Mouse (Mus musculus) intestine, embryonic 15.5 days (tissue): ENCODE data around the gene Hbs1l. TPM values are rescaled to one million over a fixed set of nuclear protein-coding genes. Genes with fewer than 3 reads are reported as not detected.
A peak's percentile ranks its signal among the peaks of the same experiment; 100 is the strongest.

ENCODE experiments used
- ATAC-seq: fragments of 200-750 bp; cut with Nextera tagmentation; 2 replicates; pipeline ENCODE4 v1.8.0; 2017; ENCODE audit warnings: moderate TSS enrichment, moderate library complexity
- H3K27ac ChIP-seq: fragments of 300-500 bp; sonication (generic); 2 replicates; pipeline ENCODE4 v1.5.1; 2015; ENCODE audit warnings: mild to moderate bottlenecking, inconsistent platforms
- H3K27me3 ChIP-seq: fragments of 300-500 bp; sonication (generic); replicated peaks from 2 replicates; pipeline ENCODE4 v1.6.1; 2015; ENCODE audit warnings: inconsistent platforms
- H3K36me3 ChIP-seq: fragments of 300-500 bp; sonication (generic); 2 replicates; pipeline ENCODE4 v1.6.1; 2015; ENCODE audit warnings: inconsistent platforms
- H3K4me1 ChIP-seq: fragments of 300-500 bp; sonication (generic); replicated peaks from 2 replicates; pipeline ENCODE4 v1.6.1; 2015; ENCODE audit warnings: inconsistent platforms
- H3K4me2 ChIP-seq: fragments of 300-500 bp; sonication (generic); replicated peaks from 2 replicates; pipeline ENCODE4 v1.6.1; 2015; ENCODE audit warnings: mild to moderate bottlenecking, inconsistent platforms
- H3K4me3 ChIP-seq: fragments of 300-500 bp; sonication (generic); replicated peaks from 2 replicates; pipeline ENCODE4 v1.5.1; 2015; ENCODE audit warnings: inconsistent platforms
- H3K9ac ChIP-seq: fragments of 300-500 bp; sonication (generic); 2 replicates; pipeline ENCODE4 v1.6.1; 2015; ENCODE audit warnings: inconsistent platforms
- H3K9me3 ChIP-seq: fragments of 300-500 bp; sonication (generic); 2 replicates; pipeline ENCODE4 v1.6.1; 2016; ENCODE audit warnings: inconsistent platforms
- WGBS: fragments of 180-500 bp; shearing (Covaris S2); methylation state at CpG from one replicate; pipeline ENCODE4 v1.1.7; 2015; 5-methylcytosine and 5-hydroxymethylcytosine counted together
- polyA plus RNA-seq: library from polyadenylated mRNA; unstranded; fragments of >200 nt; fragmentation: Nextera tagmentation; extraction: Ambion mirVana; gene quantifications from 2 replicates; pipeline ENCODE4 v1.2.1, GENCODE M21; 2015

Gene Hbs1l
- polyA plus RNA-seq, 1 experiment from 2014 or later, result 83.0 TPM

- Histone ChIP-seq H3K4me1 (no peaks in the 10 kb centered on the region), H3K4me2 (no peak overlapping the region), H3K4me3 (no peak overlapping the region), H3K9ac (no peak overlapping the region), H3K27ac (no peak overlapping the region), H3K27me3 (no peaks in the 10 kb centered on the region), H3K36me3 (no peaks in the 10 kb centered on the region), H3K9me3 (no peaks in the 10 kb centered on the region)
- no peak for ATAC-seq
- WGBS, result 92% methylated on average over 2 of the region's 2 CpGs
These were observed 24.5 kb upstream of the Hbs1l start for GRCm38 (mm10) chr10:21271310-21271709.

DNA sequence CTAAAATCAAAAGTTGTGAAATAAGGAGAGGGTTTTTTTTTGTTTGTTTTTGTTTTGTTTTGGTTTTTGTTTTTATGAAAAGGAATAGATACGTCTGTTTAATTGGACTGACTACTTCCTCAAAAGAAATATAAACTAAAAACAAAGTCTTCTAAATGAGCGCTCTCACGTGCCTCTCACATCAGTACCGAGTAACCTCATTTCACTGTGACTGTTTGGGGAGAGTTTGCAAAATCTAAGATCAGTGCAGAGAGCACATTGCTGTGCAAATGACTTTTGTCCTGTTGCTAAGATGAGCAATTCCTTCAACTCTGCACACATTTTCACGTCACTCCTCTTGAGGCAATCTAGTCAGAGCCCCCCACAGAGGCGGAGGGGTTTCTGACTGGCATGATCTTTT lies 24.0 kb upstream of the Hbs1l start:
- ATAC-seq, result no peak
- 70% methylated on average over 6 of the region's 6 CpGs for WGBS
- H3K27ac ChIP-seq, result no peak overlapping the region

GRCm38 (mm10) chr10:21287243-21288127 lies 8.3 kb upstream of the Hbs1l start:
- Histone ChIP-seq H3K36me3 (no peaks in the 10 kb centered on the region), H3K4me3 (no peak overlapping the region), H3K27ac (no peak overlapping the region), H3K9ac (no peak overlapping the region), H3K4me2 (no peak overlapping the region), H3K9me3 (no peaks in the 10 kb centered on the region), H3K27me3 (no peaks in the 10 kb centered on the region), H3K4me1 (no peaks in the 10 kb centered on the region)
- 55% methylated on average over 10 of the region's 10 CpGs for WGBS
- no peak for ATAC-seq

More for the DNA sequence above, 24.0 kb upstream of the Hbs1l start:
- no peak overlapping the region for H3K9ac ChIP-seq
- no peak overlapping the region for H3K4me3 ChIP-seq
- H3K36me3 ChIP-seq, result no peaks in the 10 kb centered on the region
- no peak overlapping the region for H3K4me2 ChIP-seq
- H3K27me3 ChIP-seq, result no peaks in the 10 kb centered on the region
- H3K4me1 ChIP-seq, result no peaks in the 10 kb centered on the region
- no peaks in the 10 kb centered on the region for H3K9me3 ChIP-seq

- no peaks in the 10 kb centered on the region for H3K4me1 ChIP-seq
- no peak for ATAC-seq
- WGBS, result 52% methylated on average over 4 of the region's 4 CpGs
- H3K36me3 ChIP-seq, result no peaks in the 10 kb centered on the region
- no peaks in the 10 kb centered on the region for H3K27me3 ChIP-seq
- H3K9ac ChIP-seq, result no peak overlapping the region
- H3K4me3 ChIP-seq, result no peak overlapping the region
- H3K27ac ChIP-seq, result no peak overlapping the region
- no peak overlapping the region for H3K4me2 ChIP-seq
- H3K9me3 ChIP-seq, result no peaks in the 10 kb centered on the region
These were observed 4.6 kb upstream of the Hbs1l start for GRCm38 (mm10) chr10:21291228-21291627.

DNA sequence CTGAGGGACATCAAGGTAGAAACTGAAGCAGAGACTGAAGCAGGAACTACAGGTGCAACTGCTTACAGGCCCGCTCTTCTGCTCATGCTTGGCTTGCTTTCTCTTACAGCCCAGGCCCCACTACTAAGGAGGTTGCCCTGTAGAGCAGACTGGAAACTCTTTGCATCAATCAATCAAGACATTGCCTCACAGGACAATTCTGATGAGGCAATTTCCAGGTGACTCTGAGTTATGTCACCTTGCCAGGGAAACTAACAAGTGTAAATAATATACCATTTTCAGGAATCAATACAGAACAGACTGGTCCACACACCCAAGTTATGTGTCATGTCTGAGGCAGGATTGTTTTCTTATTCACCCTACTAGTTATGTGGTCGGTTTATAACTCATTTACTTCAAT lies 1.6 kb upstream of the Hbs1l start:
- Histone ChIP-seq H3K9me3 (no peaks in the 10 kb centered on the region), H3K4me1 (peaks cover 9% of the 10 kb centered on the region), H3K27me3 (no peaks in the 10 kb centered on the region), H3K4me3 (no peak overlapping the region), H3K27ac (no peak overlapping the region), H3K4me2 (no peak overlapping the region), H3K36me3 (no peaks in the 10 kb centered on the region), H3K9ac (no peak overlapping the region)
- ATAC-seq, result no peak
- WGBS, result 88% methylated on average over 2 of the region's 2 CpGs

DNA sequence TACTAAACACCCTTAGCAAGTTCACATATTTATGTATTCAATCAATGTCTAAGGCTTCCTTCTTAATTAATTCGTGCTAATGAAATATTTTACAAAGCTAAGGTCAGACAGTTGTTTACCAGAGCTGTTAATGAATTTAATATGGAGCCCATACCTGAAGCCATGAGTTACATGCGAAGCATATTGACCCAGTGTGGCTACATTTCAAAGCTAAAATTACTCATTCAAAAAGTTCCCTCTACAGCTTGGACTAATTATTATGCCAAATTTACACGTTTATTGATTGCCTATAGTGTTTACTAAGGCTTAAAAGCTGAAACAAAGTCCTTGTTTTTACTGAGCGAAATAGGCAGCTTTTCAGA lies 401 bp upstream of the Hbs1l start:
- Histone ChIP-seq H3K27me3 (no peaks in the 10 kb centered on the region), H3K36me3 (no peaks in the 10 kb centered on the region; the same call in 1 of the 2 replicates), H3K9ac (peak overlapping the region; percentile 87; the same call in 1 of the 2 replicates), H3K4me2 (peak overlapping the region; percentile 51), H3K4me1 (peaks cover 9% of the 10 kb centered on the region), H3K27ac (no peak overlapping the region), H3K4me3 (peak overlapping the region; percentile 90), H3K9me3 (no peaks in the 10 kb centered on the region)
- peak; percentile 24 for ATAC-seq
- WGBS, result 35% methylated on average over 4 of the region's 4 CpGs

DNA sequence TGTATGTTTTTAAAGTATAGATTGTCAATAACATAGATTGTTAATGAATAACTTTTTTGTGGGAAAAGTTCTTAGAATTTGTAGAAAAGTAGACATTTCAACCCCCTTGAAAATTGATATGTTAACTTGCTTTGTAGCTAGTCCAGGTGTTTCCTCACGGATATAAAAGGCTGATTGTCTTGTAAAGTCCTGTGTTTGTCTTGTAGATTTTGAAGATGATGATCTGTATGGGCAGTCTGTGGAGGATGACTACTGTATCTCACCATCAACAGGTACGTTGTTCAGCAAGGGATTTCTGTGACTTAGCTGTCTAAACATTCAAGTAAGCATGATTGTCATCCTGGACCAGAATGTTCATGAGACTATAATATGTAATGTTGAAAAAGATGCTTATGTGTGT lies 3.2 kb downstream of the Hbs1l start:
- Histone ChIP-seq H3K27me3 (no peaks in the 10 kb centered on the region), H3K4me2 (no peak overlapping the region), H3K36me3 (peaks cover 3% of the 10 kb centered on the region; the same call in 1 of the 2 replicates), H3K9ac (no peak overlapping the region), H3K27ac (no peak overlapping the region), H3K9me3 (no peaks in the 10 kb centered on the region), H3K4me1 (peaks cover 10% of the 10 kb centered on the region), H3K4me3 (no peak overlapping the region)
- ATAC-seq, result no peak
- WGBS, result 81% methylated on average over 2 of the region's 2 CpGs

DNA sequence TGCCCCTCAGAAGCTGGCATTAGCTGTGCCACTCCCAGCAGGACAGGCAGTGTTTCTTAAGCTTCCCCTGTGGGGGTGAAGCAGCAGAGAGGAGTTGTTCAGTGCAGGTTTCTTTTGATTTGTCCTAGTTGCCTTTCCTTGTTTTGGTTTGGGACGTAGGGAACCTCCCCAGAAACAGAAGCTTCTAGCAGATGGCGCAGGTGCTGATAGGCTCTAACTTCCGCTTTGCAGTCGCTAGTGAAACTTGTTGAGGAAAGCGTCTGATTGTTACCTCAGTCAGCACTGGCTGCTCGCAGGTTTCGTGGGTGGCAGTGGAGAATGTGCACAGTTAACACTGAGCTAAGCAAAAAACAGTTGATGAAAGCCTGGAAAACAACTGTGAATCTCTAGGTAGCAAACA lies 6.0 kb downstream of the Hbs1l start:
- H3K4me3 ChIP-seq, result no peak overlapping the region
- H3K4me1 ChIP-seq, result peaks cover 11% of the 10 kb centered on the region
- H3K9me3 ChIP-seq, result no peaks in the 10 kb centered on the region
- peaks cover 9% of the 10 kb centered on the region; the same call in 1 of the 2 replicates for H3K36me3 ChIP-seq
- no peak for ATAC-seq
- H3K27me3 ChIP-seq, result no peaks in the 10 kb centered on the region
- no peak overlapping the region for H3K4me2 ChIP-seq
- no peak overlapping the region for H3K9ac ChIP-seq
- H3K27ac ChIP-seq, result no peak overlapping the region
- 87% methylated on average over 7 of the region's 7 CpGs for WGBS

DNA sequence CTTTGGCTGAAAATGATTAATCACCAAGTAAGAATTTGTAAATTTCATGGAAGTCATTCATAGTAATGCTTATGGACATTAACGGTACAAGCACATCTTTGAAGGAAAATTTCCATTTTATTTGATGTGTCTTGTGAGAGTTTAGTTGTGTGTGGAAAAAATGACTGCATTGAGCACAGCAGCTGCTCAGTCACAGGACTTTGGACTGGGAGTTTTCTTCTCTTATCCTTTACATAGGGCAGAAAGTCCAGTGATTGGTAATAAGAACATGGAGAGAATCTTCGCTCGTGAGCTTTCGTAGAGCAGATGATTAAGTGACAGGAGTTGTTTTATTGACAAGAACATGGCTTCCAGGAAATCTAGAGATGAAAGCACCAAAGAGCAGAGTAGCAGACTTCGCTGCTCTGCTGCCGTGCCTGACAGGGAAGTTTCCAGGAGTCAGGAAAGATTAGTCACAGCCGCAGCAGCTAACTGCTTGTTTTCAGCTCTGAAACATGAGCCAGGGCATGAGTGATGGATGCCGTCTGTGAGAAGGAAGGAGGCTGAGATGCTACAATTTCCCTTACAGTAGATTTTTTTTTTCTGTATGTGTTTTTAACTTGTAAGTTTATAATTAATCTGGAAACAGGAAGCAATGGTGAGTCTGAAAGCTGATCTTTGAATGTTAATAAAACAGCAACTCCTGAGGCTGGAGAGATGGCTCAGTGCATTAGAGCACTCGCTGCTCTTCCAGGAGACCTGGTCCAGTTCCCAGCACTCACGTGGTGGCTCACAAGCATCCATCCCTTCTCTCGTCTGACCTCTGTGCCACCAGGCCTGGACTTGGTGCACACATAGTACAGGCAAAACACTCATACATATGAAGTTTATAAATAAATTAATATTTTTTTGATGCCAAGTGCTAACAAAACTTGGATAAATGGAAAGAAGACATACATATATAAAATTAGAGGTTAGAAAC lies 9.2 kb downstream of the Hbs1l start:
- Histone ChIP-seq H3K4me2 (no peak overlapping the region), H3K9ac (no peak overlapping the region), H3K9me3 (no peaks in the 10 kb centered on the region), H3K36me3 (peaks cover 9% of the 10 kb centered on the region; the same call in 1 of the 2 replicates), H3K4me1 (0 out of 2 replicates have a peak, but pooled peaks cover 4% of the 10 kb centered on the region), H3K4me3 (no peak overlapping the region), H3K27ac (no peak overlapping the region), H3K27me3 (no peaks in the 10 kb centered on the region)
- ATAC-seq, result peak; percentile 89
- 54% methylated on average over 11 of the region's 11 CpGs for WGBS

DNA sequence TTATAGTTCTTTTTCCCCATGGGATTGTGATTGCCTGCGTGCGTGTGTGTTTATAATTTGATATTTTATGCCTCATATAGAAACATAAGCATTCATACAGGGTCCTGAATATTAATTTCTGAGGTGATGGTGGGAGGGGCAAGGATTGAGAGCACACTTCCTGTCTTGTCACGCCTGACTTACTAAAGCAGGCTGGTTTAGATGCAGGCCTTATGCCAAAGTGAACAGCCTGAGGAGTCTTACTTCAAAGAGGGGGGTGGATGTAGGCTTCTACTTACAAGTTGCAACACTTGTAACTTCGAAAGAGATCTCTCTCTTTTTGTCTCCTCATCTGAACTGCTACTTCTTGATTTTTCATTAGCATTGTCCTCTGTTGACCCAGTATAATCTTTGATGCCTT lies 18.0 kb downstream of the Hbs1l start:
- Histone ChIP-seq H3K4me3 (no peak overlapping the region), H3K9me3 (no peaks in the 10 kb centered on the region), H3K27me3 (no peaks in the 10 kb centered on the region), H3K36me3 (no peaks in the 10 kb centered on the region; the same call in 1 of the 2 replicates), H3K4me1 (no peaks in the 10 kb centered on the region), H3K27ac (no peak overlapping the region), H3K9ac (no peak overlapping the region), H3K4me2 (no peak overlapping the region)
- 89% methylated on average over 4 of the region's 4 CpGs for WGBS
- ATAC-seq, result no peak

GRCm38 (mm10) chr10:21316123-21316522 lies 20.3 kb downstream of the Hbs1l start:
- H3K36me3 ChIP-seq, result no peaks in the 10 kb centered on the region; the same call in 1 of the 2 replicates
- H3K4me3 ChIP-seq, result no peak overlapping the region
- H3K4me2 ChIP-seq, result no peak overlapping the region
- no peaks in the 10 kb centered on the region for H3K4me1 ChIP-seq
- no peak overlapping the region for H3K9ac ChIP-seq
- H3K27me3 ChIP-seq, result no peaks in the 10 kb centered on the region
- no peak overlapping the region for H3K27ac ChIP-seq
- no peak for ATAC-seq
- 82% methylated on average over 1 of the region's 1 CpGs for WGBS
- no peaks in the 10 kb centered on the region for H3K9me3 ChIP-seq

DNA sequence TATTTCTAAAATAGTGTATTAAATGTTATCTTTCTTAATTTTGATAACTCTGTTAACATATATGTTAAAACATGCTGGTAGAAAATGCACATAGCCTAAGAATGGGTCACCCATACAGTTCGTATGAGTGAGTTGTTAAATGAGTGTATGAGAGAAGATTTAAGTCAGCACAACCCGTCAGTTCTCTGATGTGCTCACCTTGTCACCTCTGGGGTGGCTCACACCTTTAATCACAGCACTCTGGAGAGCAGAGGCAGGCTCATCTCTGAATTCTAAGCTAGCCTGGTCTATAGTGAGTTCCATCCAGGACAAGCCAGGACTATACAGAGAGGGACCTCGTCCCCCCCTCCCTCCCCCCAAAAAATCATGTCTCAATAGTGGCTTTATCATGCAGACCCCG lies 22.5 kb downstream of the Hbs1l start:
- no peak overlapping the region for H3K27ac ChIP-seq
- no peaks in the 10 kb centered on the region; the same call in 1 of the 2 replicates for H3K36me3 ChIP-seq
- WGBS, result 92% methylated on average over 4 of the region's 4 CpGs
- H3K4me1 ChIP-seq, result no peaks in the 10 kb centered on the region
- no peak overlapping the region for H3K4me3 ChIP-seq
- H3K9ac ChIP-seq, result no peak overlapping the region
- no peak for ATAC-seq
- no peaks in the 10 kb centered on the region for H3K9me3 ChIP-seq
- H3K4me2 ChIP-seq, result no peak overlapping the region
- H3K27me3 ChIP-seq, result no peaks in the 10 kb centered on the region
